Mouse (Mus musculus) forebrain, embryonic 12.5 days (tissue): ENCODE data around the gene Sema3a. TPM values are rescaled to one million over a fixed set of nuclear protein-coding genes. Genes with fewer than 3 reads are reported as not detected.

ENCODE experiments used
- ATAC-seq: fragments of 200-750 bp; cut with Nextera tagmentation; 2 replicates; pipeline ENCODE4 v1.8.0; 2017; ENCODE audit warnings: moderate TSS enrichment; ENCODE audit not compliant: low FRiP score
- H3K27ac ChIP-seq: fragments of 300-500 bp; sonication (generic); 2 replicates; pipeline ENCODE4 v1.5.1; 2016; ENCODE audit warnings: mild to moderate bottlenecking
- H3K27me3 ChIP-seq: fragments of 300-500 bp; sonication (generic); 2 replicates; pipeline ENCODE4 v1.6.1; 2016; ENCODE audit warnings: mild to moderate bottlenecking
- H3K36me3 ChIP-seq: fragments of 300-500 bp; sonication (generic); replicated peaks from 2 replicates; pipeline ENCODE4 v1.6.1; 2016; ENCODE audit warnings: mild to moderate bottlenecking
- H3K4me1 ChIP-seq: fragments of 300-500 bp; sonication (generic); 2 replicates; pipeline ENCODE4 v1.6.1; 2016
- H3K4me2 ChIP-seq: fragments of 300-500 bp; sonication (generic); 2 replicates; pipeline ENCODE4 v1.6.1; 2016; ENCODE audit warnings: mild to moderate bottlenecking, moderate library complexity
- H3K4me3 ChIP-seq: fragments of 300-500 bp; sonication (generic); replicated peaks from 2 replicates; pipeline ENCODE4 v1.5.1; 2016; ENCODE audit warnings: mild to moderate bottlenecking
- H3K9ac ChIP-seq: fragments of 300-500 bp; sonication (generic); 2 replicates; pipeline ENCODE4 v1.6.1; 2016; ENCODE audit warnings: mild to moderate bottlenecking
- H3K9me3 ChIP-seq: fragments of 300-500 bp; sonication (generic); 2 replicates; pipeline ENCODE4 v1.6.1; 2016
- WGBS: fragments of 180-500 bp; shearing (Covaris S2); methylation state at CpG from one replicate; pipeline ENCODE4 v1.1.7; 2016; 5-methylcytosine and 5-hydroxymethylcytosine counted together
- polyA plus RNA-seq: library from polyadenylated mRNA; unstranded; fragments of >200 nt; fragmentation: Nextera tagmentation; extraction: Ambion mirVana; gene quantifications from 2 replicates; pipeline ENCODE4 v1.2.1, GENCODE M21; 2016

Gene Sema3a
- polyA plus RNA-seq, 1 experiment from 2014 or later, result 20.4 TPM

DNA sequence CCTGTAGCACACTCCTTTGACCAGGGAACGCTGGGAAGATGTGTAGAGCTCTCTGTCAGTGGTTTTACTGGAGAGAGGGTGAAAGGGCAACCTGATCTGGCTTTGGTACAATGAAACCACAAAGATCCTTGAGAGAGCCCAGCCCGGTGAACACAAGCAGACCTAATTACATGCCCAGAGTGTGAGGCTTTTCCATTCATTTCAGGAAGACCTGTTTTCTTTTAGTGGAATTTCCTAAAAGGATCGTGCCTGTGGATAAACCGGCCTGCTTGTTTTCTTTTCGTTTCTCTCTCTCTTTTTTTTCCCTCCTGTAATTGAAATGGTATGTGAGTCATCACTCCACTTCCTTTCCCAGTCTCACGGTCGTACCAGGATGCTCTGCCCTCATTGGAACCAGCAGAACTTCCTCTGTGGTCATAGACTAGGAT, 401.8 kb downstream of the Sema3a start:
- no peaks in the 10 kb centered on the region for H3K9me3 ChIP-seq
- H3K4me2 ChIP-seq, result no peak overlapping the region
- ATAC-seq, result no peak
- no peak overlapping the region for H3K27ac ChIP-seq
- H3K4me3 ChIP-seq, result no peak overlapping the region
- 2% methylated on average over 7 of the region's 7 CpGs for WGBS
- no peaks in the 10 kb centered on the region for H3K36me3 ChIP-seq
- 0 out of 2 replicates have a peak, but pooled peaks cover 5% of the 10 kb centered on the region for H3K27me3 ChIP-seq
- no peak overlapping the region for H3K9ac ChIP-seq
- H3K4me1 ChIP-seq, result peaks cover 8% of the 10 kb centered on the region

GRCm38 (mm10) chr5:13529226-13529625, 404.0 kb downstream of the Sema3a start:
- WGBS, result 0% methylated on average over 4 of the region's 4 CpGs
- Histone ChIP-seq H3K4me3 (no peak overlapping the region), H3K4me2 (no peak overlapping the region), H3K9me3 (no peaks in the 10 kb centered on the region), H3K36me3 (no peaks in the 10 kb centered on the region), H3K4me1 (peaks cover 8% of the 10 kb centered on the region), H3K9ac (no peak overlapping the region), H3K27ac (no peak overlapping the region), H3K27me3 (peaks cover 12% of the 10 kb centered on the region)
- ATAC-seq, result peak; percentile 92

DNA sequence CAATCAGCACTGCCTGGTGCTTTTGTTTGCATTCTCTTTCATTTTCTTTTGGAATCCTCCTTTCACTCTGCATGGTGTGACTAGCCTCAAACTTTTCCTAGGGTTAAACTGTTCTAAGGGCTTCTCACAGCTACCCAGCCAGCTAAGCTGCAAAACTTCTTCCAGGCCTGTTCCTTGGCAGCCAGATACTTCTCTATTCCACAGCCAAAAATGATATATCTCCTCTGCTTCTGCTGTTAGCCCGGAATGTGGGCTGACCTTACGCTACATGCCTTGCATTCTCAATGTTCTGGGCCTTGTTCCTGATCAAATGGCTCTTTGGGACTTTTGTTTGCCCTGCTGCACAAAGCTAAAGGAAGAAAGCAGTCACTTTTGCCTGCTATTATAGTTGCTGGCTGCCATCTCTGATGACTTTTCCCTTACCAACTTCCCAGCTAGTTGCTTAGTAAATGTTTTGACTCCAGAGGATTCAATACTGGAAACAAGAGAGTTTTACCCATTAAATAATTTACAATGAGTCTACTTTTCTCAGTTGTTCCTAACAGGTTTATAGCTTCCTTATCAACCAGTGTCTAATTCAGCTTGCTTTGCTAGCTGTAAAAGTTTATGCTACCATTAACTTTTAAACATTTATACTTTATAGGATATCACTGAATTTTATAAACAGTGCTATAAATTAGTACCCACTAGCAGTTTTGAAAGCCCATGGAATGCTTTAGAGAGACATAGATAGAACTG, 422.4 kb downstream of the Sema3a start:
- Histone ChIP-seq H3K27me3 (0 out of 2 replicates have a peak, but pooled peaks cover 7% of the 10 kb centered on the region), H3K27ac (no peak overlapping the region)
- no peak for ATAC-seq

GRCm38 (mm10) chr5:13548210-13548554, 423.0 kb downstream of the Sema3a start:
- H3K36me3 ChIP-seq, result no peaks in the 10 kb centered on the region
- 26% methylated on average over 1 of the region's 1 CpGs for WGBS
- no peak overlapping the region for H3K27ac ChIP-seq
- peaks cover 11% of the 10 kb centered on the region for H3K4me1 ChIP-seq
- H3K27me3 ChIP-seq, result 0 out of 2 replicates have a peak, but pooled peaks cover 7% of the 10 kb centered on the region
- H3K4me2 ChIP-seq, result no peak overlapping the region
- H3K9me3 ChIP-seq, result no peaks in the 10 kb centered on the region
- no peak overlapping the region for H3K4me3 ChIP-seq
- ATAC-seq, result no peak
- H3K9ac ChIP-seq, result no peak overlapping the region

More for the DNA sequence above, 422.4 kb downstream of the Sema3a start:
- WGBS, result 19% methylated on average over 2 of the region's 2 CpGs
- no peak overlapping the region for H3K4me2 ChIP-seq
- no peaks in the 10 kb centered on the region for H3K9me3 ChIP-seq
- no peak overlapping the region for H3K9ac ChIP-seq
- no peaks in the 10 kb centered on the region for H3K36me3 ChIP-seq
- H3K4me3 ChIP-seq, result no peak overlapping the region
- peaks cover 11% of the 10 kb centered on the region for H3K4me1 ChIP-seq

DNA sequence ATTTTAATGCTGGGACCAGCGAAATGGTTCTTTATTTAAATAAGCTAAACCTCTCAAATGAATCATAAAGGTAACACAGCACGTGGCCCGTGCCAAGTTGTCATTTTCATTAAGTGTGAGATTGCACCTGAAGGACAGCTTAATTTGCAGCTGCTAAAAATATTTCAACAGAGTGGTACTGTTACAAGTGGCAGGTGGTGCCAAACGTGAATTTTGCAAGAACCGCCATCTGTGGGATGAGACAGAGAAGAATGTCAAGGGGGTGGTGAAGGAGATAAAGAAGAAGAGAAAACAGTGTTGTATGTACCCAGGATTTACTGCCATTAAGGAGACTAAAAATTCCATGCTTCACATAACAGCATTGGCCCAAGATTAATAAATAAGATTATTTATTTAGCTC, 423.9 kb downstream of the Sema3a start:
- Histone ChIP-seq H3K27me3 (peaks cover 13% of the 10 kb centered on the region; the same call in 1 of the 2 replicates), H3K9ac (no peak overlapping the region), H3K4me3 (no peak overlapping the region), H3K4me2 (no peak overlapping the region), H3K36me3 (no peaks in the 10 kb centered on the region), H3K4me1 (peaks cover 11% of the 10 kb centered on the region), H3K9me3 (no peaks in the 10 kb centered on the region), H3K27ac (no peak overlapping the region)
- 87% methylated on average over 5 of the region's 5 CpGs for WGBS
- ATAC-seq, result no peak

DNA sequence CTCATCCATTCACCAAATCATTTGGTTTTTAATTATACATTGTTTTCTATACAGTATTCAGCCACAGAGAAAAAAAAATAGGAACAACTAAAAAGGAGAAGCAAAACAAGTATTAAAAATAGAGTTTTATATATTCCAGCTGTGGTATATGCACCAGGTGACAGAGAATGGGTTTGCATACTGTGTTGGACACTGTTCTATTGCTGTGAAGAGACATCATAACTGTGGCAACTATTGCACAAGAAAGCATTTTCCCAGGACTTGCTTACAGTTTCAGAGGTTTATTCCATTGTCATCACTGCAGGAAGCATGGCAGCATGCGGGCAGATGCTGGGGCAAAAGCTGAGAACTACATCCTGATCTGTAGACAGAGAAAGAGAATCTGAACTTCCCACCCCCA, 425.7 kb downstream of the Sema3a start:
- H3K9me3 ChIP-seq, result no peaks in the 10 kb centered on the region
- peaks cover 14% of the 10 kb centered on the region; the same call in 1 of the 2 replicates for H3K27me3 ChIP-seq
- H3K36me3 ChIP-seq, result no peaks in the 10 kb centered on the region
- peaks cover 11% of the 10 kb centered on the region for H3K4me1 ChIP-seq
- no peak overlapping the region for H3K27ac ChIP-seq
- 74% methylated on average over 1 of the region's 1 CpGs for WGBS
- no peak overlapping the region for H3K4me3 ChIP-seq
- ATAC-seq, result no peak
- H3K9ac ChIP-seq, result no peak overlapping the region
- no peak overlapping the region for H3K4me2 ChIP-seq

DNA sequence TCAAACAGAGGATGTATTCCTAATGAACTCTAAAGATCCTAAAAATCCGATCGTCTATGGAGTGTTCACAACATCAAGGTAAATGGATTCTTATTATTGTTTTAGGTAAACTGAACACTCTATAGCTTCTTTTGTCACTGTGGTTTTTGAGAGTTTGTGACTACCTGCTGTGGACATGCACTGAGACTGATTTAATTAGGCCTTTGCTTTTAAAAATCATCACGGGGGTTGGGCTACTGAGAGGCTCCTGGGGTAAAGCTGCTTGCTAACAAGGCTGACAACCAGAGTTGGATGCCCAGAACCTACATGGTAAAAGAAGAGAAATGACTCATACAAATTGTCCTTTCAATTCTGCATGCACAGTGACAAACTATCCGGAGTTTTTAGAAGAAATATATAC, 432.0 kb downstream of the Sema3a start:
- ATAC-seq, result no peak
- no peak overlapping the region for H3K27ac ChIP-seq
- peaks cover 7% of the 10 kb centered on the region; the same call in 1 of the 2 replicates for H3K27me3 ChIP-seq

DNA sequence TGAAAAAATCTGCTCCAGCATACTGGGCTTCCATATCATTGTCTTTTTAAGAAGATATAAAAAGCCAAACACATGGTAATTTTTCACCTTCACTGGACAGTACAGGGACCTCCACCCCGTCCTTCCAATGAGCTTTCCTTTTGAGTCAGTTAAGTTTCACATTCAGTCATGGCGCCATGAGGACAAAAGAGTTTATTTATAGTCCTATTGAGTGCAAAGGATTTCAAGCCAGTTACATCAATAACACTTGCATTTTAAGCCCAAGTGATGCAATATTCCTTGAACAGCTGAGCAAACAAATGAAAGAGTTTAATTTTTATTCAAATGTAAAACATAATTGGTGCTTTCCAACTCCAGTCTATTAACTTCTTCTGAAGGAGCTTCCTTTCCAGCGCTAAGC, 448.7 kb downstream of the Sema3a start:
- H3K9me3 ChIP-seq, result no peaks in the 10 kb centered on the region
- ATAC-seq, result no peak
- no peaks in the 10 kb centered on the region for H3K27me3 ChIP-seq
- H3K4me3 ChIP-seq, result no peak overlapping the region
- H3K4me1 ChIP-seq, result no peaks in the 10 kb centered on the region
- H3K9ac ChIP-seq, result no peak overlapping the region
- H3K27ac ChIP-seq, result no peak overlapping the region
- H3K36me3 ChIP-seq, result no peaks in the 10 kb centered on the region
- WGBS, result 77% methylated on average over 3 of the region's 3 CpGs
- no peak overlapping the region for H3K4me2 ChIP-seq

More for the DNA sequence above, 432.0 kb downstream of the Sema3a start:
- H3K9me3 ChIP-seq, result no peaks in the 10 kb centered on the region
- no peak overlapping the region for H3K9ac ChIP-seq
- H3K4me2 ChIP-seq, result no peak overlapping the region
- no peaks in the 10 kb centered on the region for H3K4me1 ChIP-seq
- 6% methylated on average over 4 of the region's 4 CpGs for WGBS
- H3K36me3 ChIP-seq, result no peaks in the 10 kb centered on the region
- no peak overlapping the region for H3K4me3 ChIP-seq

- no peaks in the 10 kb centered on the region for H3K4me1 ChIP-seq
- H3K4me2 ChIP-seq, result no peak overlapping the region
- H3K27me3 ChIP-seq, result no peaks in the 10 kb centered on the region
- WGBS, result 38% methylated on average over 2 of the region's 2 CpGs
- no peak overlapping the region for H3K27ac ChIP-seq
- no peaks in the 10 kb centered on the region for H3K9me3 ChIP-seq
- ATAC-seq, result no peak
- H3K36me3 ChIP-seq, result no peaks in the 10 kb centered on the region
- no peak overlapping the region for H3K4me3 ChIP-seq
- no peak overlapping the region for H3K9ac ChIP-seq
Measured at GRCm38 (mm10) chr5:13579123-13579522, 453.9 kb downstream of the Sema3a start.

GRCm38 (mm10) chr5:13585559-13586207, 460.5 kb downstream of the Sema3a start:
- ATAC-seq, result no peak
- Histone ChIP-seq H3K36me3 (no peaks in the 10 kb centered on the region), H3K4me2 (no peak overlapping the region), H3K27ac (no peak overlapping the region), H3K4me1 (no peaks in the 10 kb centered on the region), H3K9ac (no peak overlapping the region), H3K9me3 (no peaks in the 10 kb centered on the region), H3K4me3 (no peak overlapping the region), H3K27me3 (no peaks in the 10 kb centered on the region)

- H3K36me3 ChIP-seq, result no peaks in the 10 kb centered on the region
- H3K9ac ChIP-seq, result no peak overlapping the region
- no peak overlapping the region for H3K27ac ChIP-seq
- H3K27me3 ChIP-seq, result no peaks in the 10 kb centered on the region
- 93% methylated on average over 2 of the region's 2 CpGs for WGBS
- ATAC-seq, result no peak
- no peak overlapping the region for H3K4me2 ChIP-seq
- H3K4me1 ChIP-seq, result no peaks in the 10 kb centered on the region
- H3K4me3 ChIP-seq, result no peak overlapping the region
- no peaks in the 10 kb centered on the region for H3K9me3 ChIP-seq
Measured at GRCm38 (mm10) chr5:13594422-13594821, 469.2 kb downstream of the Sema3a start.

- Histone ChIP-seq H3K9ac (no peak overlapping the region), H3K36me3 (no peaks in the 10 kb centered on the region), H3K27me3 (no peaks in the 10 kb centered on the region), H3K9me3 (no peaks in the 10 kb centered on the region), H3K4me1 (no peaks in the 10 kb centered on the region), H3K27ac (no peak overlapping the region), H3K4me3 (no peak overlapping the region), H3K4me2 (no peak overlapping the region)
- no peak for ATAC-seq
- WGBS, result 54% methylated on average over 1 of the region's 1 CpGs
Measured at GRCm38 (mm10) chr5:13611631-13612030, 486.4 kb downstream of the Sema3a start.

- WGBS, result 70% methylated on average over 2 of the region's 2 CpGs
Measured at GRCm38 (mm10) chr5:13612088-13612487, 486.9 kb downstream of the Sema3a start.

More at GRCm38 (mm10) chr5:13612088-13612487, 486.9 kb downstream of the Sema3a start:
- ATAC-seq, result no peak
- no peaks in the 10 kb centered on the region for H3K9me3 ChIP-seq
- H3K27me3 ChIP-seq, result no peaks in the 10 kb centered on the region
- no peaks in the 10 kb centered on the region for H3K36me3 ChIP-seq
- H3K4me2 ChIP-seq, result no peak overlapping the region
- H3K4me1 ChIP-seq, result no peaks in the 10 kb centered on the region
- no peak overlapping the region for H3K27ac ChIP-seq
- H3K4me3 ChIP-seq, result no peak overlapping the region
- no peak overlapping the region for H3K9ac ChIP-seq
